In genomic region chr1:88109027-88109557, GRCm38 (mm10) we compare ENCODE assay signal across 27 mouse cellular contexts. TPM values are rescaled to one million over a fixed set of nuclear protein-coding genes. Genes with fewer than 3 reads are reported as not detected.
DNase-seq lines count a peak whose midpoint lies in the region; ATAC-seq and TF ChIP-seq lines count a peak whose summit lies in the region.
"Not testable (repeated sequence)": the region's sequence is repeated elsewhere in the genome, so short reads cannot be mapped to it uniquely, and the experiment has no call there.
"Had no signal": no experiment of that assay in that cellular context is flagged by ENCODE, and none has a peak within 500 bp of the region (broad histone marks: within the 10 kb centered on the region; RNA-seq: fewer than 3 reads in every experiment).

No protein-coding gene starts in this region.

- H3K27ac ChIP-seq in kidney, adult 2 months (ENCODE audit: insufficient read depth, low read depth, low read length): peak overlapping the region; percentile 68; the same call in 1 of the 2 replicates
- H3K27ac ChIP-seq in kidney, postnatal 0 days; liver, embryonic 14.5 days; lung, embryonic 16.5 days (ENCODE audit: low read length): not testable (repeated sequence)

- WGBS in kidney, adult 2 months: 25% methylated on average over 2 of the region's 2 CpGs
- 51% methylated on average over 2 of the region's 2 CpGs for WGBS in kidney, postnatal 0 days
- 50% methylated on average over 2 of the region's 2 CpGs for WGBS in liver, embryonic 14.5 days (ENCODE audit: insufficient replicate concordance)
- 59% methylated on average over 2 of the region's 2 CpGs for WGBS in lung, embryonic 16.5 days

- not testable (repeated sequence) for TF ChIP-seq CTCF in kidney, adult 2 months (conservative IDR thresholded peaks at IDR 0.05; ENCODE audit: insufficient read depth, insufficient read length, low read depth, low read length); kidney, postnatal 0 days (IDR thresholded peaks at IDR 0.05; ENCODE audit: low read depth); liver, embryonic 14.5 days (IDR thresholded peaks at IDR 0.05; ENCODE audit: low read depth)

- not testable (repeated sequence) for H3K27me3 ChIP-seq in kidney, adult 2 months (replicated peaks; ENCODE audit: control insufficient read depth, insufficient read depth, low read length); kidney, postnatal 0 days (ENCODE audit: insufficient read depth, low read length); liver, embryonic 14.5 days (ENCODE audit: control insufficient read depth, insufficient read depth, low read length); lung, embryonic 16.5 days (ENCODE audit: control insufficient read depth, insufficient read depth, low read depth, low read length)

- not testable (repeated sequence) for TF ChIP-seq POLR2A in kidney, adult 2 months (IDR thresholded peaks at IDR 0.05; ENCODE audit: low read depth, low read length)

- 0 out of 2 replicates have a peak, but pooled peaks have one; percentile 10 for TF ChIP-seq EP300 in liver, embryonic 14.5 days (IDR thresholded peaks at IDR 0.05; ENCODE audit: low read depth)

- H3K4me1 ChIP-seq in kidney, adult 2 months (ENCODE audit: control insufficient read depth, insufficient read depth, low read length): peaks cover 12% of the 10 kb centered on the region; the same call in 1 of the 2 replicates
- not testable (repeated sequence) for H3K4me1 ChIP-seq in kidney, postnatal 0 days (replicated peaks; ENCODE audit: insufficient read depth, low read length); lung, embryonic 16.5 days (replicated peaks; ENCODE audit: control insufficient read depth, insufficient read depth, low read length)
- peaks cover 0 to 11% of the 10 kb centered on the region in 2 experiments; a peak in 2 of 4 replicates for H3K4me1 ChIP-seq in liver, embryonic 14.5 days (replicated peaks; ENCODE audit: control insufficient read depth in 2 of 2, insufficient read depth in 2 of 2, low read length in 1 of 2)

- peak; percentile 89 for ATAC-seq in erythroid progenitor cell, adult 5-6 weeks (replicated peaks; ENCODE audit: low FRiP score, poor library complexity, severe bottlenecking)
- peak; percentile 48 to 71; a peak in 3 of 4 replicates for ATAC-seq in hematopoietic stem cell, adult 5-6 weeks (replicated peaks in 1 of 2; ENCODE audit: insufficient read depth in 1 of 2, low FRiP score in 2 of 2, low TSS enrichment in 1 of 2, low read depth in 1 of 2, poor library complexity in 2 of 2, severe bottlenecking in 2 of 2)
- peak; percentile 80; the same call in 1 of the 2 replicates for ATAC-seq in kidney, postnatal 0 days (replicated peaks; ENCODE audit: low FRiP score, low read depth)
- peak; percentile 99 for ATAC-seq in liver, embryonic 14.5 days (ENCODE audit: insufficient read depth)
- ATAC-seq in lung, embryonic 16.5 days (ENCODE audit: low read depth): peak; percentile 56
- ATAC-seq in neutrophil, adult 5-6 weeks (ENCODE audit: extremely low read depth, insufficient number of reproducible peaks, low FRiP score, poor library complexity, severe bottlenecking): 0 out of 2 replicates have a peak, but pooled peaks have one; percentile 16

- not testable (repeated sequence) for H3K4me3 ChIP-seq in kidney, adult 2 months (ENCODE audit: insufficient read depth, low read depth, low read length); kidney, postnatal 0 days (replicated peaks; ENCODE audit: low read depth, low read length); liver, embryonic 14.5 days (ENCODE audit: insufficient read depth in 1 of 2, low read depth in 2 of 2, low read length in 2 of 2); lung, embryonic 16.5 days (ENCODE audit: low read length)

- not testable (repeated sequence) for H3K9me3 ChIP-seq in kidney, postnatal 0 days (replicated peaks; ENCODE audit: low read length); liver, embryonic 14.5 days (ENCODE audit: control insufficient read depth, low read length); lung, embryonic 16.5 days (ENCODE audit: control insufficient read depth, low read length)

- not testable (repeated sequence) for H3K36me3 ChIP-seq in kidney, adult 2 months (ENCODE audit: control insufficient read depth, insufficient read depth, low read length); kidney, postnatal 0 days (ENCODE audit: insufficient read depth, low read length); liver, embryonic 14.5 days (replicated peaks; ENCODE audit: control insufficient read depth, insufficient read depth, low read depth); lung, embryonic 16.5 days (ENCODE audit: control insufficient read depth, insufficient read depth, low read length)

- not testable (repeated sequence) for H3K9ac ChIP-seq in kidney, postnatal 0 days (ENCODE audit: low read depth, low read length); liver, embryonic 14.5 days (replicated peaks); lung, embryonic 16.5 days (ENCODE audit: low read length)

- DNase-seq in kidney, adult 2 months: peak; percentile 73
- not testable (repeated sequence) for DNase-seq in kidney, postnatal 0 days (ENCODE audit: low spot score); liver, embryonic 14.5 days (ENCODE audit: low read depth in 3 of 3, low spot score in 3 of 3)

- not testable (repeated sequence) for H3K4me2 ChIP-seq in kidney, postnatal 0 days (ENCODE audit: low read length); liver, embryonic 14.5 days (ENCODE audit: low read depth); lung, embryonic 16.5 days (ENCODE audit: low read depth, low read length)

RNA-seq across cellular contexts. Expression of gene Ugt1a6b, which starts 6.0 kb away (rescaled TPM):
- not detected in 2 replicates for total RNA-seq in erythroid progenitor cell, adult 5-6 weeks (2015; ENCODE audit: low replicate concordance)
- not detected in 2 replicates for total RNA-seq in erythroid progenitor cell, adult 5-6 weeks (2017; ENCODE audit: low replicate concordance)
- total RNA-seq in hematopoietic stem cell, adult 5-6 weeks (2017): 0.63 TPM in 1 of 2 replicates, not detected in the other
- polyA plus RNA-seq in kidney, adult 2 months (2012; rRNA removed): 8.5 and 10.5 TPM in 2 replicates
- polyA plus RNA-seq in kidney, postnatal 0 days (2015; fragmentation: Nextera tagmentation; extraction: Ambion mirVana): 0.55 and 0.65 TPM in 2 replicates
- 2.3 and 3.1 TPM in 2 replicates for polyA plus RNA-seq in liver, embryonic 14.5 days (2012; rRNA removed)
- 4.8 and 5.1 TPM in 2 replicates for polyA plus RNA-seq in liver, embryonic 14.5 days (2014; fragmentation: Nextera tagmentation; extraction: Ambion mirVana)
- polyA plus RNA-seq in lung, embryonic 16.5 days (2015; fragmentation: Nextera tagmentation; extraction: Ambion mirVana): 0.43 and 0.94 TPM in 2 replicates
- 8.6 and 9.6 TPM in 2 replicates for total RNA-seq in neutrophil, adult 5-6 weeks (2017)
- polyA plus RNA-seq: cerebellum, adult 2 months; embryonic facial prominence, embryonic 10.5 days; heart, embryonic 13.5 days; hindbrain, embryonic 10.5 days; inflammation-experienced regulatory T-cells, adult 6 months; limb, embryonic 10.5 days; midbrain, embryonic 11.5 days; neural tube, embryonic 11.5 days had no signal

RNA-seq across cellular contexts. Expression of gene Ugt1a7c, which starts 14.2 kb away (rescaled TPM):
- 4.0 and 7.5 TPM in 2 replicates for total RNA-seq in erythroid progenitor cell, adult 5-6 weeks (2015; ENCODE audit: low replicate concordance)
- total RNA-seq in erythroid progenitor cell, adult 5-6 weeks (2017; ENCODE audit: low replicate concordance): 3.6 and 11.5 TPM in 2 replicates
- 42.9 and 52.3 TPM in 2 replicates for total RNA-seq in hematopoietic stem cell, adult 5-6 weeks (2017)
- polyA plus RNA-seq in kidney, adult 2 months (2012; rRNA removed): 85.2 and 96.9 TPM in 2 replicates
- polyA plus RNA-seq in kidney, postnatal 0 days (2015; fragmentation: Nextera tagmentation; extraction: Ambion mirVana): 10.7 and 12.1 TPM in 2 replicates
- polyA plus RNA-seq in liver, embryonic 14.5 days (2012; rRNA removed): 0.58 and 1.1 TPM in 2 replicates
- 0.97 and 1.8 TPM in 2 replicates for polyA plus RNA-seq in liver, embryonic 14.5 days (2014; fragmentation: Nextera tagmentation; extraction: Ambion mirVana)
- polyA plus RNA-seq in lung, embryonic 16.5 days (2015; fragmentation: Nextera tagmentation; extraction: Ambion mirVana): 2.3 TPM in 2 replicates
- 123 TPM in 2 replicates for total RNA-seq in neutrophil, adult 5-6 weeks (2017)

RNA-seq across cellular contexts. Expression of gene Ugt1a8, which starts 21.5 kb away (rescaled TPM):
- total RNA-seq in erythroid progenitor cell, adult 5-6 weeks (2015; ENCODE audit: low replicate concordance): not detected in 2 replicates
- not detected in 2 replicates for total RNA-seq in erythroid progenitor cell, adult 5-6 weeks (2017; ENCODE audit: low replicate concordance)
- total RNA-seq in hematopoietic stem cell, adult 5-6 weeks (2017): not detected in 2 replicates
- polyA plus RNA-seq in kidney, adult 2 months (2012; rRNA removed): 0.20 and 0.22 TPM in 2 replicates
- polyA plus RNA-seq in kidney, postnatal 0 days (2015; fragmentation: Nextera tagmentation; extraction: Ambion mirVana): 0.05 TPM in 1 of 2 replicates, not detected in the other
- polyA plus RNA-seq in liver, embryonic 14.5 days (2012; rRNA removed): not detected in 2 replicates
- not detected in 2 replicates for polyA plus RNA-seq in liver, embryonic 14.5 days (2014; fragmentation: Nextera tagmentation; extraction: Ambion mirVana)
- polyA plus RNA-seq in lung, embryonic 16.5 days (2015; fragmentation: Nextera tagmentation; extraction: Ambion mirVana): not detected in 2 replicates
- not detected in 2 replicates for total RNA-seq in neutrophil, adult 5-6 weeks (2017)
- total RNA-seq: adrenal gland, adult 8-10 months; adrenal gland, postnatal 4 days; gastrocnemius, postnatal 14 days; heart, adult 18-20 months; heart, postnatal 10 days; left cerebral cortex, postnatal 10 days had no signal
- polyA plus RNA-seq: cerebellum, adult 2 months; embryonic facial prominence, embryonic 10.5 days; embryonic facial prominence, embryonic 15.5 days; forebrain, embryonic 14.5 days; heart, embryonic 13.5 days; hindbrain, embryonic 10.5 days; hindbrain, embryonic 15.5 days; limb, embryonic 10.5 days; limb, embryonic 15.5 days; macrophage; midbrain, embryonic 11.5 days; midbrain, embryonic 16.5 days; neural tube, embryonic 11.5 days had no signal

RNA-seq across cellular contexts. Expression of gene Ugt1a6a, which starts 25.5 kb away (rescaled TPM):
- total RNA-seq in erythroid progenitor cell, adult 5-6 weeks (2015; ENCODE audit: low replicate concordance): 1.8 and 5.9 TPM in 2 replicates
- total RNA-seq in erythroid progenitor cell, adult 5-6 weeks (2017; ENCODE audit: low replicate concordance): 0.26 TPM in 1 of 2 replicates, not detected in the other
- total RNA-seq in hematopoietic stem cell, adult 5-6 weeks (2017): 1.4 and 5.3 TPM in 2 replicates
- 20.9 and 21.1 TPM in 2 replicates for polyA plus RNA-seq in kidney, adult 2 months (2012; rRNA removed)
- polyA plus RNA-seq in kidney, postnatal 0 days (2015; fragmentation: Nextera tagmentation; extraction: Ambion mirVana): 8.2 and 9.3 TPM in 2 replicates
- polyA plus RNA-seq in liver, embryonic 14.5 days (2012; rRNA removed): 3.5 and 3.6 TPM in 2 replicates
- polyA plus RNA-seq in liver, embryonic 14.5 days (2014; fragmentation: Nextera tagmentation; extraction: Ambion mirVana): 7.1 and 8.2 TPM in 2 replicates
- polyA plus RNA-seq in lung, embryonic 16.5 days (2015; fragmentation: Nextera tagmentation; extraction: Ambion mirVana): 3.7 and 3.9 TPM in 2 replicates
- 14.0 and 14.7 TPM in 2 replicates for total RNA-seq in neutrophil, adult 5-6 weeks (2017)
- polyA plus RNA-seq: midbrain, embryonic 11.5 days; neural tube, embryonic 11.5 days had no signal

RNA-seq across cellular contexts. Expression of gene Ugt1a9, which starts 38.5 kb away (rescaled TPM):
- total RNA-seq in erythroid progenitor cell, adult 5-6 weeks (2015; ENCODE audit: low replicate concordance): not detected in 2 replicates
- not detected in 2 replicates for total RNA-seq in erythroid progenitor cell, adult 5-6 weeks (2017; ENCODE audit: low replicate concordance)
- total RNA-seq in hematopoietic stem cell, adult 5-6 weeks (2017): not detected in 2 replicates
- 3.2 and 5.1 TPM in 2 replicates for polyA plus RNA-seq in kidney, adult 2 months (2012; rRNA removed)
- polyA plus RNA-seq in kidney, postnatal 0 days (2015; fragmentation: Nextera tagmentation; extraction: Ambion mirVana): 8.4 and 9.3 TPM in 2 replicates
- polyA plus RNA-seq in liver, embryonic 14.5 days (2012; rRNA removed): 0.06 and 0.21 TPM in 2 replicates
- polyA plus RNA-seq in liver, embryonic 14.5 days (2014; fragmentation: Nextera tagmentation; extraction: Ambion mirVana): 0.24 and 0.34 TPM in 2 replicates
- not detected in 2 replicates for polyA plus RNA-seq in lung, embryonic 16.5 days (2015; fragmentation: Nextera tagmentation; extraction: Ambion mirVana)
- total RNA-seq in neutrophil, adult 5-6 weeks (2017): not detected in 2 replicates
- total RNA-seq: gastrocnemius, postnatal 14 days; heart, adult 18-20 months; heart, postnatal 10 days; left cerebral cortex, postnatal 10 days had no signal
- polyA plus RNA-seq: cerebellum, adult 2 months; embryonic facial prominence, embryonic 10.5 days; embryonic facial prominence, embryonic 15.5 days; forebrain, embryonic 14.5 days; heart, embryonic 13.5 days; hindbrain, embryonic 10.5 days; hindbrain, embryonic 15.5 days; inflammation-experienced regulatory T-cells, adult 6 months; limb, embryonic 10.5 days; limb, embryonic 15.5 days; midbrain, embryonic 11.5 days; midbrain, embryonic 16.5 days; neural tube, embryonic 11.5 days had no signal

Comparison
In these comparisons a context has a peak if more than half of its experiments do, and no peak if none do; other contexts are left out.
1. ATAC-seq: peak in every context shown above with its lines; median percentile 99 in liver, embryonic 14.5 days; 89 in erythroid progenitor cell, adult 5-6 weeks; 80 in kidney, postnatal 0 days; 60 in hematopoietic stem cell, adult 5-6 weeks; 56 in lung, embryonic 16.5 days; 16 in neutrophil, adult 5-6 weeks.